Mouse (Mus musculus) CD4-positive, CD25-positive, alpha-beta regulatory T cell (primary cell): ENCODE results near the gene Txndc16. TPM values are rescaled to one million over a fixed set of nuclear protein-coding genes. Genes with fewer than 3 reads are reported as not detected.

Source experiments
- polyA plus RNA-seq: library from polyadenylated mRNA; unstranded; fragments of 100-300 nt; shearing (Covaris generic); gene quantifications from one replicate; pipeline ENCODE4 v1.2.1, GENCODE M21; 2017

Gene Txndc16
- polyA plus RNA-seq, result 16.3 TPM

DNA sequence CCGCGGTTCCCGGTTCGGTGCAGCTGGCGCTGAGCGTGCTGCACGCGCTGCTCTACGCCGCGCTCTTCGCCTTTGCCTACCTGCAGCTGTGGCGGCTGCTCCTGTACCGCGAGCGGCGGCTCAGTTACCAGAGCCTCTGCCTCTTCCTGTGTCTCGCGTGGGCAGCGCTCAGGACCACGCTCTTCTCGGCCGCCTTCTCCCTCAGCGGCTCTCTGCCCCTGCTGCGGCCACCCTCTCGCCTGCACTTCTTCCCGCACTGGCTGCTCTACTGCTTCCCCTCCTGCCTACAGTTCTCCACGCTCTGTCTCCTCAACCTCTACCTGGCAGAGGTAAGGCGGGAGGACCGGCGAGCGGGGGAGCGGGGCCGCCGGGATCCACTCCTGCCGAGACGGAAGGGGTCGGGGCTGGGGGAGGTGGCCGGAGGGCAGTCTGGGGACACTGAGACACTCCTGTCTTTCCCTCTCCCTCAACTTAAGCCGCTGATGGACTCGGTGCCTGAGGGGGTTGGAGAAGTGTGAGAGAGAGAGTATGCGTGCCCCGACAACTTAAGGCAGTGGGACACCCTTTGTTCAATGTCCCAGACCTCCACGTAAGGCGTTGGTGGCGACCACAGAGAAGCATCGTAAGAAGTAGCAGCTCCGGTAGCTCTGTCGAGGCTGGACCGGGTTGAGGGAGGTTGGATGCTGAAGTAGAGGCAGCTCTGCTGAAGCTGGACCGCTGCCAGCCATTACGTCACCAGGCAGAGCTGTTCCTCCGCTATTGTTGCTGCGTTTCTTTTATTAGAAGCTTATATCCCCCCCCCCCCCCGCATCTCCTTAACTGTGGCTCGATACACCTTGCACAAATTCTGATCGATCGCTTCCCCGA is at the start of gene Txndc16:
Gene Txndc16, minus strand, starts transcription at position 239 of the 867 bp plus-strand sequence.

DNA sequence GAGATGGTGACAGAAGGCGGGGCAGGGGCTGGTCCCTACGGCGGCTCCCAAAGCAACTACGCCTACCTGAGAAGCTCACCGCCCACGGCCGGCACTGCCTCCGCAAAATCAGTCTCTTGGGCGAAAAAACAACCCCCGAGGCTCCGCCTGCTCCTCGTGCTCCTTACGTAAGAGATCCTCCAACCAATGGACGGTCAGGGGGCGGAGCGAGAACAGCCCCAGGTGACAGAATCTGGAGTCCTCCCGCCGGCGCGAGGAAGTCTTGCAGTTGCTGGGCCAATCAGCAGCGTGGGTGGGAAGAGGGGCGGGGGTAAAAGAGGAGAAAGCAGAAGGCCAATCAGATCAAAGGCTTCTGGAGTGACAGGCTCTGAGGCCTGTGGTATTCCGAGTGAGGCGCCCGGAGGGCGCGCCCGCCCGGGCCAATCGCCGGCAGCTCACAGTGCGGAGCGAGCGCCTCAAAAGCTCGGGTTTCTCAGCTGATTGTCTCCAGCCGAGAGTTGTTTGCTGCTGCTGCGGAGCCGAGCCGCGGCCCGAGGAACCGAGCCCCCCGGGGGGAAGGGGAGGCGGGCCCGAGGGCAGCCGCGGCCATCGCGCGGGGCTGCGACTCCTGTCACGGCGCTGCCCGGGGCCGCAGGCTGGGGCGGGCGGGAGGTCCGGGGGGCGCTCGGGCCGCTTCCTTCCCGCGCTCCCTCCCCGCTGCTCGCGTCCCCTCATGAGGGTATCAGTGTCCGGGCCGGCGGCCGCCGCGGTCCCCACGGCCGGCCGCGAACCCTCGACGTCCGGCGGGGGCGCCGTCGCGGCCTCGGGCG is 643 bp downstream of the Txndc16 start, which contains the start of gene Gpr137c:
Gene Gpr137c, plus strand, starts transcription at position 437 of the 809 bp plus-strand sequence.

Other genes with a start within 250 kb of the Txndc16 start
- 42.2 TPM for gene Ptger2, start 232.1 kb downstream of the Txndc16 start, polyA plus RNA-seq
- 1.8 TPM for gene Gpr137c, start 611 bp downstream of the Txndc16 start, polyA plus RNA-seq
- 42.3 TPM for gene Ero1l, start 98.4 kb upstream of the Txndc16 start, polyA plus RNA-seq
- gene Psmc6, start 109.5 kb upstream of the Txndc16 start, polyA plus RNA-seq, result 135 TPM
- gene Styx, start 130.8 kb upstream of the Txndc16 start, polyA plus RNA-seq, result 7.1 TPM
- 74.7 TPM for gene Gnpnat1, start 184.6 kb upstream of the Txndc16 start, polyA plus RNA-seq